Mouse (Mus musculus) CD4-positive, CD25-positive, alpha-beta regulatory T cell, adult 2 months (primary cell): ENCODE data around the gene Mapk10.

Source experiments
- DNase-seq: peaks from one replicate; pipeline ENCODE4 v3.0.0-alpha.2; 2012; ENCODE audit warnings: low read depth, low spot score

Mapk10 gene

GRCm38 (mm10) chr5:103211101-103211848 is at the start of gene Mapk10:
Mapk10 (minus strand) TSS chr5:103211334.
- DNase-seq = peak; percentile 1

- no peak for DNase-seq
Measured at GRCm38 (mm10) chr5:103256144-103256543, 45.0 kb upstream of the Mapk10 start.

GRCm38 (mm10) chr5:103242430-103242829 is 31.3 kb upstream of the Mapk10 start:
- no peak for DNase-seq

GRCm38 (mm10) chr5:103231822-103232221 is 20.7 kb upstream of the Mapk10 start:
- no peak for DNase-seq

- no peak for DNase-seq
Measured at GRCm38 (mm10) chr5:103230334-103230733, 19.2 kb upstream of the Mapk10 start.

GRCm38 (mm10) chr5:103229321-103229720 is 18.2 kb upstream of the Mapk10 start:
- DNase-seq = no peak

GRCm38 (mm10) chr5:103221997-103222396 is 10.9 kb upstream of the Mapk10 start:
- DNase-seq = no peak

- DNase-seq = no peak
Measured at GRCm38 (mm10) chr5:103210644-103211043, 490 bp downstream of the Mapk10 start.

- DNase-seq = no peak
Measured at GRCm38 (mm10) chr5:103210018-103210417, 1.1 kb downstream of the Mapk10 start.

- DNase-seq = no peak
Measured at GRCm38 (mm10) chr5:103209486-103209885, 1.6 kb downstream of the Mapk10 start.

GRCm38 (mm10) chr5:103208869-103209268 is 2.3 kb downstream of the Mapk10 start:
- no peak for DNase-seq

- no peak for DNase-seq
Measured at GRCm38 (mm10) chr5:103208021-103208511, 3.1 kb downstream of the Mapk10 start.

- DNase-seq = no peak
Measured at GRCm38 (mm10) chr5:103197796-103198325, 13.3 kb downstream of the Mapk10 start.

- DNase-seq = no peak
Measured at GRCm38 (mm10) chr5:103194549-103194948, 16.6 kb downstream of the Mapk10 start.

- DNase-seq = no peak
Measured at GRCm38 (mm10) chr5:103193700-103194099, 17.4 kb downstream of the Mapk10 start.

- DNase-seq = no peak
Measured at GRCm38 (mm10) chr5:103191577-103191976, 19.6 kb downstream of the Mapk10 start.

- DNase-seq = no peak
Measured at GRCm38 (mm10) chr5:103184256-103184655, 26.9 kb downstream of the Mapk10 start.

GRCm38 (mm10) chr5:103181622-103182021 is 29.5 kb downstream of the Mapk10 start:
- DNase-seq = no peak

- no peak for DNase-seq
Measured at GRCm38 (mm10) chr5:103177010-103177409, 34.1 kb downstream of the Mapk10 start.

GRCm38 (mm10) chr5:103175989-103176388 is 35.1 kb downstream of the Mapk10 start:
- DNase-seq = no peak

- DNase-seq = no peak
Measured at GRCm38 (mm10) chr5:103174607-103175006, 36.5 kb downstream of the Mapk10 start.

- DNase-seq = no peak
Measured at GRCm38 (mm10) chr5:103171207-103171606, 39.9 kb downstream of the Mapk10 start.

GRCm38 (mm10) chr5:103167371-103167770 is 43.8 kb downstream of the Mapk10 start:
- no peak for DNase-seq
